Mouse (Mus musculus) cortical plate, adult 2 months (tissue): ENCODE measurements around the gene Taf1d.

Experiments used
- CTCF ChIP-seq: fragments of 200-500 bp; IDR thresholded peaks from 2 replicates; pipeline ENCODE4 v1.5.1; 2011; ENCODE audit warnings: mild to moderate bottlenecking, control low read depth, low read length; ENCODE audit not compliant: insufficient read depth; ENCODE audit errors: extremely low read depth
- POLR2A ChIP-seq: fragments of 200-500 bp; IDR thresholded peaks from 2 replicates; pipeline ENCODE4 v1.6.1; 2011; ENCODE audit warnings: mild to moderate bottlenecking, low read length, control low read depth; ENCODE audit not compliant: insufficient read depth; ENCODE audit errors: extremely low read depth

- TF ChIP-seq CTCF (no peak), POLR2A (no peak)
These were observed 51.0 kb downstream of the Taf1d start for GRCm38 (mm10) chr9:15356916-15357483.
